Mouse (Mus musculus) lung, postnatal 4 days (tissue): ENCODE results near the gene Apbb1.
A peak's percentile ranks its signal among the peaks of the same experiment; 100 is the strongest.

ENCODE experiments used
- DNase-seq, 2 experiments: peaks; one replicate each; pipeline ENCODE4 v3.0.0; 2021

Apbb1 gene

DNA sequence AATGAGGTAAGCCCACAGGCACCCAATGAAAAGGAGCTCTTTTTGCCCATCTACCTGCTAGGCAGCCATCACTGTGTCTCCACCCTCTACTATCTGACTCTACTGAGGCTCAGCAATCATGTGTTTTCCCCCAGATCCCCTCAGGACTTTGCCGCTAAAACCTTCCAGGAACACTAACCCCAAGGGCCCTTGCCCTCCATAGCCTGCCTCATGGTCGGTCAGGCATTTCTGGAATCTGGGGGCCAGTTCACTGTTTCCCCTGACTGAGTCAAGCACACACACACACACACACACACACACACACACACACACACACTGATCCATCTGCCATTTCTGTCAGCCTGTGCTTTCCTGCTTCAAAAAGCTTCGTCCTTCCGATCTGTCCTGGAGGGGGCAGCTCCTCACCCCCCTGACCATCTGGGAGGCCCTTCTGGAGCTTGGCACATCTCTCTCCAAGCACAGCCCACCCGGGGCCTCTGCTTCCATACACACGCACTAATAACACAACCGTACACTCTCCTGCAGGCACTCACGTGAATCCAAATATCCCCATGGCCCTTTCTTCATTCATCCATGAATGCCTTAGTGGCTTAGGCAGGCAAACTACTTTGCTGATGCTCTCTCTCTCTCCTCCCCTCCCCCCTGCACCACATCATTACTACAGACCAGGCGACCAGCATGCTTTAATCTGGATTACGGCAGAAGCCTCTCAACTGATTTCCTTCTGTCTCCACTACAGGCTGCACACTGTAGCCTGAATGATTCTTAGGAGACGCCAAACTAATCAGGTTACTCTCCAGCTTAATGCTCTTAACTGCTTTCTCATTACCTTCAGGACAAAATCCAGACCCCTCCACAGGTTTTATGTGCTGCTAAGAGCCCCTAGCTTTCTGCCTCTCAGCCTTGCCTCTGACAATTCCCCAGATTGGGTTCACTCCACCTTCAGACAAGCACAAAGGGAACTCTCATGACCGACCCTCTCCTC lies 11.6 kb downstream of the Apbb1 start:
- DNase-seq, result no peak

DNA sequence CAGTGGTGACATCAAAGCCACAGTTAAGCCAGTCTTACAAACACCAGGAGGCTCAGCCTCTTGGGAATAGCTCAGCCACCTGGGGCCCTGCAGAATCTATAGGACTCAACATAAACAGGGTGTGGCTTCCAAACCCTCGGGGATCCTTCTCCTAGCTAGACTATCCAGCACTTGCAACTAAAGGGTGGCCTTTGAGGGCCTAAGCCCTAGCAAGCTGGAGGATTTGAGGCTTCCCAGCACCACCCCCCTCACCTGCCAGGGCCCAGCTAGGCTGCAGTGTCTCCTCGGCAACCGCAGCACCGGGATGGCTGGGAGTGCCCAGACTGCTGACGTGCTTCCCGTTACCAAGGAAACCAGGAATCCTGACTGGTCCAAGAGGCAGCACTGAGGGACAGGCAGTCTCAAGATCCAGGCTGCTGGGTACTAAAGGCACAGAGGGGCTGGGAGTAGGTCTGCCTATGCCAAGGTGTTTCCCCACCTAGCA lies 12.4 kb downstream of the Apbb1 start:
- DNase-seq, result peak in 1 of 2 experiments; percentile 22

DNA sequence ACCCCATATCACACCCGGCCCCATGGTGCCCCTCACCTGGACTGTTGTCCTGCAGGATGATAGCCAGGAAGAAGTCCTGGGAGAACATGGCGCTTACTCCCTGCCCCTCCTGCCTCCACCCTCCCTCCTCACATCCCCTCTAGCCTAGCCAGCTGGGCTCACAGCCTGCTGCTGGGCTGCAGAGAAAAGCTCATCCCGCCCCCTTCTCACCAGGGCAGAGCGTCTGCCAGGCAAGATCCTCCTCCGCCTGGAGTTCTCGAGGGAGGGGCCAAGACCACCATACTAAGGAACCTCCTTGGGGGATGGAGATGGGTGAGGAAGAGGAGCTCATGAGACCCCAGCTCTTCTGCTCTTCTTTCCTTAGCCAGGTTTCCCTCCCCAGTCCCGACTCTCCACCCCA lies 12.9 kb downstream of the Apbb1 start:
- no peak for DNase-seq

DNA sequence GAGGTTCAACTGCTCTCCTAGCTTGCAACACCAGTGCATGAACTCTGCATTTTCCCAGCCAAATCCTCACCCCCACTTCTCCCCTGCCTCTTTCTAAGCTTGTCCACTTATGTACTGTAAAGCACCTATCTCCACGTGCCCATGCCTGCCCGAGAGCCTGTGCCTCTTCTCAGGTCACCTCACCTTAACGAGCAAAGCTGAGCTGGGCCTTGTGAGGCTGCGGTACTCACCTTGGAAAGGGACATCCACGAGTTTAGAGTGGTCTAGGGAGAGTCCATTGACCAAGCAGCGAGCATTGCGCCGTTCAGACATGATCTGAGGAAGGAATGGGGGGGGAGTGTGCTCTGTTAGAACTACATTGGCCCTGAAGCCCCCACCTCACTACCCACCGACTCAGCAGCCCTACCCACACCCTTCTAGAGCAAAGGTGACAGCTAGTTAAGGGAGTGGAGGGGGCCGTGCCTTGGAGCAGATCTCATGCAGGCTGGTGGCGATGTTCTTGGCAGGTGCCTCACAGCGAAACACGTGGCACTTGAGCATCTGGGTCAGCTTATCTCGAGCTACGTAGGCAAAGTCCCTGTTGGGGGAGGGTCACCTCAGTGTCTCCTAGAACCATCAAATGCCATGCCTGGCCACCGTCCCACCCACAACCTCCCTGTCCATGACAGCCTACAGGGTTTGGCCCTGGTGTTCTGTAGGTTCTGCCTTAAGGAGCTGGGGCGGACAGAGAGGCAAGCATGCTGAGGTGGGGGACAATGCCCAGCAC lies 16.2 kb downstream of the Apbb1 start:
- DNase-seq, result peak in 1 of 2 experiments; percentile 30

DNA sequence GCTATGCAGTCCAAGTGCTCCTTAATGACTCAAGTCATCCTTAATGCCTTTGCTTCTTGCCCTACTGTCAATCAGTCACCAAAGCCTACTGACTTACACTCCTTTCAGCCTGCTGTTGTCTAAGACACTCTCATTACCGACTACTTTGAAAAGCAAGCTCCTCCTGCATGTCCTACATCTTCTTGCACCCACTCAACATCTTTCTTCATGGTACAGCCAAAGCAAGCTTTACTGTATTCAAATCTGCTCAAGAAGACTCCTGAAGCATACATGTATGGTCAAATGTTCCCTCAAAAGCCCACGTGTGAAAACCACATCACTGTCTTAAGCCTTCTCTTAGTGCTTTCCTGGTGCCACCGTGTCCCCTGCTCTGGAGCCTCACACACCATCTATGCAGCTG lies 18.1 kb downstream of the Apbb1 start:
- no peak for DNase-seq

DNA sequence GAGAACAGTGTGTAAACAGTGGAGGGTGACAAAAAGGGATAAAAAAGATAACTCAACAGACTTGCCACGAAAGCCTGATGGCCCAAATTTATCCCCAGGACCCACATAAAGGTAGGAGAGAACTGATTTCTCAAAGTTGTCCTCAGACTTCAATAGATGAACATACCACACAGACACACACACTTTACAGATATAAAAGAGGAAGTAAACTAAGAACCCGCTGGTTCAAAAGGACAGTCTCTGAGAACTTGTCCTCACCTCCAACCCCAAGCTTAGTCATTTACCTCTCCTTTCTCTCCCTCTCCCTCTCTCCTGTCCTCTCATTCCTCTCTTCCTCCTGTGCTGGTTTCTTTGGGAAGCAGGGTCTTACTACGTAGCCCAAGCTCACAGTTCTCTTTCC lies 19.1 kb downstream of the Apbb1 start:
- DNase-seq, result no peak

DNA sequence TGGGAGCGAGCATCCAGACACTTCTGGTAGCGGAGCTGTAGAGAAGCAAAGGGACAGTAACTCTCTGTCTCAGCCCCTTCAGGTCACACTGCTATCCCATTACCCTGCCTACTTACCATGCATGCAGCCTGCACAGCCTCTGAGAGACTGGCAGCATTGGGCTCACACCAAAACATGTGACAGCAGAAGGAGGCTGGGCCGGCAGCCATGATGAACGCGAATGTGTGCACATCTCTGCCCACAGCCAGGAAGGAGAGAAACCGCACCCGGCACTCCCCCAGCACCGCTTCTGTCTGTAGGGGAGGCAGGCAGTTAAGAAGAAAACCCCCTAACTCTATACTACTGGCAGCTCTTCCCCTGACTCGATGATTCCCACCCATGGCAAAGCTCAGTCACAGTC lies 22.4 kb downstream of the Apbb1 start:
- DNase-seq, result peak in 1 of 2 experiments; percentile 20

DNA sequence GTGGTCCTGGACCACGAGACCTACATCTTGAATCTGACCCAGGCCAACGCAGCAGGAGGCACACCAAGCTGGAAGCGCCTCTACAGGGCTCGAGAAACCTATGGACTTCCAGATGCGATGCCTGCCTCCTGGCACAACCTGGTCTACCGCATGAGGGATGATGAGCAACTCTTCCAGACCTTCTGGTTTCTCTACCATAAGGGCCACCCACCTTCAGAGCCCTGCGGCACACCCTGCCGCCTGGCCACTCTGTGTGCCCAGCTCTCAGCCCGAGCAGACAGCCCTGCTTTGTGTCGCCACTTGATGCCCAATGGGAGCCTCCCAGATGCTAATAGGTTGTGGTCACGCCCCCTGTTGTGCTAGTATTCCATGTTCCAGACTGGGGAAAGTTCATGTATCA lies 23.8 kb downstream of the Apbb1 start:
- DNase-seq, result peak in 1 of 2 experiments; percentile 18

DNA sequence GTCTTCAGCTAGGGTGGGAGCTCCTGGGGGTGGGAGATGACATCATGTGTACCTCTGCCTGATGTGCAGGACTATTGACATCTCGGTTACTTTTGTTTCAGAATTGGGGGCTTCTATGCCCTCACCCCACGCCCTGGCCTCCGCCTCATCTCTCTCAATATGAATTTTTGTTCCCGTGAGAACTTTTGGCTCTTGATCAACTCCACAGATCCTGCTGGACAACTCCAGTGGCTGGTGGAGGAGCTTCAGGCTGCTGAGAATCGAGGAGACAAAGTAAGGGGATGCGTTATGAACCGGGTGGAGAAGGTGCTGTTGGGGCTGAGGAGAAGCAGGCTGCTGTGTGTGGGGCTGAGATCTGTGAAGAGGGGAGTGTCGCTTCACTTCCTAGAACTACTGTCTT lies 25.0 kb downstream of the Apbb1 start:
- no peak for DNase-seq

DNA sequence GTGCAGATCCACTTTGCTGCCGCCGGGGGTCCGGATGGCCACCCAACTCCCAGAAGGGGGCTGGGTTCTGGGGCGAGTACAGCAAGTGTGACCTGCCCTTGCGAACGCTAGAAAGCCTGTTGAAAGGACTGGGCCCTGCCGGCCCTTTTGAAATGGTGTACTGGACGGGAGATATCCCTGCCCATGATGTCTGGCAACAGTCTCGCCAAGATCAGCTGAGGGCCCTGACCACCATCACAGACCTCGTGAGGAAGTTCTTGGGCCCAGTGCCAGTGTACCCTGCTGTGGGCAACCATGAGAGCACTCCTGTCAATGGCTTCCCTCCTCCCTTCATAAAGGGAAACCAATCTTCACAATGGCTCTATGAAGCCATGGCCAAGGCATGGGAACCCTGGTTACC lies 25.9 kb downstream of the Apbb1 start:
- DNase-seq, result peak in 1 of 2 experiments; percentile 27

DNA sequence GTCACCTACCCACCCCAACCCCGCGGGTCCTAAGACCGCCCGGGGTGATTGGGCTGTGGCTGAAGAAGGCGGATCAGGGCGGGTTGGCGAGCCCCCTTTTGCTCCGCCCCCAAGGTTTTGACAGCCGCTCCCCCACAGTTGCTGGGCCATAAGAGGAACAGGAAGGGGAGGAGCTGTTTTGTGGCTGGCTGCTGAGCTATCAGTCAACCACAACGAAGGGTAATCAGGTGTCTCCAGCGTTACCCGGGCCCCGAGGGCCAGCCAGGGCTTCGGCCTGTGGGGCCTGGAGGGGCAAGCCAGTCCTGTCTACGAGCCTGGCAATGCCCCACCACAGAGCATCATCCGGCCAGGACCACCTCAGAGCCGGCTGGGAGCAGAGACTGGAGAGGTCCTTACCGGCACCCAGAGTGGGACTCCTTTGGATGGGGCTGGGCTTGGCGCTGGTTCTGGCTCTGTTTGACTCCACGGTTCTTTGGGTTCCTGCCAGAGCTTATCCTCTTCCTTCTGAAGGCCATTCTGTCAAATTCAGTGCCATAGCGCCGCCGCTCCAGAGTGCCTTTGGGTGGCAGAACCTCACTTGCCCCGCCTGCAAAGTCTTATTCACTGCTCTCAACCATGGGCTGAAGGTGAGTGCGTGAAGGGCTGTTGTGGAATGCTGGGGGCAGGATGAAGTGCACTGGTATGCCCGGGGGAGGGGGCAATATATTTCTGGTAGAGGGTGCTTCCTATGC lies 27.1 kb downstream of the Apbb1 start, which contains the start of gene Smpd1:
Smpd1 (plus strand) TSS at position 149 of the 731 bp plus-strand sequence.
- DNase-seq, result peak; percentile 91 to 94

DNA sequence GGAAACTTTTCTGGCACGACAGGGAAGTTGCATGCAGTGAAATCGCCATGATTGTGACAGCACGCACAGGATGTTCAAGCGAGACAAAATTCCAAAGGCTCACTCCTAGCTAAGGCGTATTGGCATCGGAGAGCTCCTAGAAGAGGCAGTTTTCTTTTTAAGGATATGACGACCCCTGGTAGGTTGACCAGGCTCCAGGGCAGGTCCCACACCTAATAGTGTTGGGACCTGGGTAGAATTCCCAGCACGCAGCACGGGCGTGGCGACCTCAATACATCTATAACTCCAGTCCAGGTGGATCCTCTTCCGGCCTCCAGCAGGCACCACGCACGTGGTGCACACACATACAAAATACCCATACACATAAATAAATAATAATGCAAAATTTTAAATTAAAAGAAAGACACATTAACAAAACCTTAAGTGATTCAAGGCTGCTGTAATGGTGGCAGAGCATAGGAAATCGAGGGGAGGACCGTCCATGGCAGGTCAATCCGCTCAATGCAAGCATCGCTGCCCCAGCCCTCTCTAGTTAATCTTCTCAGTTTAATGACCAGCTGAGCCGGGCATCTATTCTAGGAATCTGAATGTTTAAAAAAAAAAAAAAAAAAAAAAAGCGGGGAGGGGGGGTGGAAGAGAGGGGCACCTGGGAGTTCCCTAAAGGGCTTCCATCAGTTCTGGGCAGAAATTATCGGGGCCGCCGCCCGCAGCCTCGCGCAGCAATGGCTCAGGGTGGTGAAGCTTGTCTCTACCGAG lies 27.8 kb downstream of the Apbb1 start:
- peak in 1 of 2 experiments; percentile 18 for DNase-seq

DNA sequence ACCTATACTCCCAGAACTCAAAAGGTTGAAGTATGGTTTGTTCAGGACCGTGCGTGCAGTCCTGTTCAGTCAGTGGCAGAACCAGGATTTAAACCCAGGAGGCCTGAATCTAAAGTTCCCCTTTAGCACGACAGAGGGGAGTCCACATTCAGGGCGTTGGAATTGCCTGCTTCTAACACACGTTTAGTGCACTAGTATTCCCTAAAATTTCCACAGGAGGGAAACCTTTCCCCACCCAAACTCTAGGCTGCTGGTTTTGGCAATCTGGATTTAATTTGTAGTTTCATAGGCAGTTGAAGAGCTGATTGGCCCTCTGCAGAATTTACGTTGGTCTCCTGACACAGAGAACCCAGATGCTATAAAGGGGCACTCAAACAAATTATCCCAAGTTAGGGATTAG lies 32.4 kb downstream of the Apbb1 start:
- DNase-seq, result peak in 1 of 2 experiments; percentile 30

DNA sequence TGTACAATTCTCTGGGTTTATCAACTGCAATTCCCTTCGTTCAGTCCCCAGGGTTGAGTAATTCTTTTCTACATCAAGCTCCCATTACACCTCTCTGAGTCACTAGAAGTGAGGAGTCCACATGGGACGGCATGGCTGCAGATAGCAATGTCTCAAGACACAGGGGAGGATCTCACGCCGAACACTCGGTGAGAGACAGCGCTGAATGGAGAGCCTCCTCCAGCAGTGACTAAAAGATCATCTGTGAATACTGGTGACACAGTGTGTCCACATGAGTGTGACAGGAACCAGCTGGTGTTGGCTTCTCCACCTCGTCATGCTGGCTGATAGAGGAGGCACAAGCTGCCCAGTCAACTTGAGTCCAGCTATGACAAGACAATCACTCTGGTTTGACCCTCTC lies 33.5 kb downstream of the Apbb1 start:
- peak in 1 of 2 experiments; percentile 35 for DNase-seq

DNA sequence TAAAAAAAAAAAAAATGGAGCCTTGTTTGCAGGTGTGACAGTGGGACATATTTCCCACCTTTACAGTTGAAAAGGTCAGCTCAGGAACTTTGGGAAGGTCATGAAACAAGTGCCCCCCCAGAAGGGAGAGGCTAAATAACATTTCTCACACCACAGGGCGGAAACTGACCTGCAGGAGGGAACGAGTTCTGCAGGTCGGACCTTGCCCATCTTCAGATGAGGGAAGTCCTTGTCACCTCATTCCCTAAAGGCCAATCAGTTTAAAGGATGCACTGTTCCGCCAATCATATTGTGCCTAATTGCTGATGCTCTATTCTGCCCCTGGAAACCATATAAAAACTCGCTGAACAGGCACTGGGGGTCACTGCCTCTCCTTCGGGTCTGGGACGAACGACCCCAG lies 35.5 kb downstream of the Apbb1 start:
- DNase-seq, result no peak

DNA sequence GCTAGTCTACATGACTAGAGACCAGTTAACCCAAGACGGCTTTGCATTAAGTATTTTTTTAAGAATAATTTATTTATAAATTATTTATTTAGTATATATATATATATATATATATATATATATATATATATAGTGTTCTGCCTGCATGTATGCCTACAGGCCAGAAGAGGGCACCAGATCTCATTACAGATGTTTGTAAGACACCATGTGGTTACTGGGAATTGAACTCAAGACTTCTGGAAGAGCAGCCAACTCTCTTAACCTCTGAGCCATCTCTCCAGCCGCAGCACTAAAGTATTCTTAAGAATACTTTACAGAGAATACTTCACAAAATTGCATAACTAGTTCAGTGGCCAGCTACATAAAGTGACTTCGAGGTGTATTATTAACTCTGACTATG lies 47.3 kb downstream of the Apbb1 start:
- no peak for DNase-seq

DNA sequence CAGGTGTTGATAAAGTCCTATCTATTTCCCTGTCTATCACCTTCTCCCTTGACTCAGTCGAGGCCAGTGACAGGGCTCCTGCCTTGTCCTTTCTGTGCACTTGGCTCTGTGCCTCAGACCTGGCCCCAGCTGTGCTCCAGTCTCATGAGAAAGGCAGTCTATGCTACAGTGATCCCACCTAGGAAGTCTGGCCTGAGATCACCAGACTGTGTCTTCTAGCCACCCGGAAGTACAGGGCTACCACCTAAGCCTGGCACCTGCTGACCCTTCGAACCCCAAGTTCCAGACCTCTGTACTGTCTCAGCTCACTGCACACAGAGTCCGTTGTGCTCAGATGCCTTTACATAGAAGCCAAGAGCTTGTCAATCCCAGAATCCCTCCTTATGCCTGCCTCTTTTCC lies 53.4 kb downstream of the Apbb1 start:
- no peak for DNase-seq

DNA sequence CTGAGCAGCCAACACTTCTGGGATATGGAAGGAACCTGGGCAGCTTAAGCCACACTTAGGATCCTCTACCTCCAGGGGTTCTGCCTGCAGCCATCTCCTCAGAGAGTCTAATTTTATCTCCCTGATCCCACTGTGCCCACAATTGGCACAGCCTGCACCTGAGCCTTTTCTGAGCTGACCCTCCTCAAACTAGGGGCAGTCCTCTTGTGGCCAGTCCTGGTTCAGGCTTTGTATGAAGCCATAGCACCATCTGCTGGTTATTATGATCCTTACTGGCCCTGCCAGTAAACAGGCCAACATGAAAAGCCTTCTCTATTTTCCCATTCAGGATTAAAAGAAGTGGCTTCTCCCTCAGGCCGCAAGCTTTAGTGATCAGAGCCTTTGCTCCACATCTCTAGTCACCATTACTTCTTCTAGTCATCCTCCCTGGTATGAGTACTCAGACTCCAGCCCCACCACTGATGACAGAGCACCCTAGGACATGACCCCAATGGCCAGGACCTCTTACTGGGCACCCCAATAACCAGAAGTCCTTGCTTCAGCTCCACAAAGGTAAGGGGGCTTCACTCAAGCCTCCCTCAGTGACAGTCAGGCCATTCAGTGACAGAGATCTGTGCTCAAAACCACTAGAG lies 54.0 kb downstream of the Apbb1 start:
- DNase-seq, result peak; percentile 17 to 37

DNA sequence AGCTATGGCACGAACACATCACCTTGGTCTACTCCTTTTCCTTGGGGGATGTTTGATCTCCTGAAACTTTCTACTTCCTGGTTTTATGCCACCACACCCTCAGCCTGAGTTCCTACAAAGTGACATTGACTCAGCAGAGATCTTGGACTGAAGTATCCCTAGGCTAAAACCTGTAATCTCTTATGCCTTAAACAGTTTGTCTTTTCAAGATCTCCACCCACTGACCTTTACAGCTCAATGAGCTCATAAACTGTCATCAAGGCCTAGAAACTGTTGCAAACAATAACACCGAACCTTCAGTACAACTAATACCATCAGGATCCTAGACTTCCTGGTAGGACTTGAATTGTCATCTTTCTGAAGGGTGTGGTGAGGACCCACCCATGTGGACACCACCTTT lies 57.2 kb downstream of the Apbb1 start:
- no peak for DNase-seq

DNA sequence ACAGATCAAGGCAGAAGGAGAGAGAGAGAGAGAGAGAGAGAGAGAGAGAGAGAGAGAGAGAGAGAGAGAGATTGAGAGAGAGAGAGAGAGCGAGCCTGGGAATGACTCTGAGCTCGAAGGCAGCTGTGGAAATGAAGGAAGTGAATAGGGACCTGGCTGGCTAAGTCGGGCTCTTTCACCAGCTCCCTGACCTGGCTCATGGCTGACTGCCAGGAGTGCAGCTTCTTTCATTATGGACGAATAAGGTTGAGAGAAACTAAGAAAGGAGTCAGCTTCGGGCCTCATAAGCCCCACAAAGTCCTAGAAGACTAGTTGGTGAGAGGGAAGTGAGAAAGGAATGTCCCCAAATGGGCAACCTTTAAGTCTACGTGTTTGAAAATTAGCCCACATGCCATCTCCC lies 61.3 kb downstream of the Apbb1 start:
- no peak for DNase-seq

DNA sequence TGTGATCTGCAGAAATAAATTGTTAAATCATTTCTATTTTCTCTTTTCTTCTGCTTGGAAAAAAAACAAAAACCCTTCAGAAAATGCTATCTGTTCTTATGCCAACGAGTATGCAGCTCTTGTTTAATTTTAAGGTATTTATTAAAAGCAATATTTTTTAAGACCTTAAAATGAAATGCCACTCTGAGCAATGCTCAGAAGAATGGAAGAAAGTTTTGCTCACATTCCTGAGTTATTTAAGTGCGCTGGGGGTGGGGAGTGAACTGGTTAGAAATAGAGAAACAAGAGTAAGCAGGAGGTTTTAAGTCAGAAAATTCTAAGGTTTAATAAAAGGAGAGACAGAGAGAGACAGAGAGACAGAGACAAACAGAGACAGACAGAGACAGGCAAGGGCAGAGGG lies 61.7 kb downstream of the Apbb1 start:
- DNase-seq, result no peak

DNA sequence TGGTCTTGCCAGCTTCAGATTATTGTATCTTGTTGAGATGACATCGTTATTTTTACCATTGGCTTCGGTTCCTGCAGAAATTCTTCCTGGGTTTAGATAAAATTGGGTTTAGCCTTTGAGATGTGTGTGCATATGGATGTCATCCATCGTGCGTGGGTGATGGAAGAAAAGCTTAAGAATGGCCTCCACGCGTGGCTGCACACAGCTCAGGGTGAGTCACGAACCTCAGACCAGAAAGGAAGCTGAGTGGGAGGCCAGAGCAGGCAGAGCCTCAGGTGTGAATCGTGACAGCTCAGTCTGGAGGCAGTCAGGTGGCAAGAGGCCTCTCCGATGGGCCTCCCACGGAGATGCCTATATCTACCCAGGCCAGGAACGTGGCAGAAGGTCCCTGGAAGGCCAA lies 62.1 kb downstream of the Apbb1 start:
- DNase-seq, result no peak
